Mouse (Mus musculus): Measurements from ENCODE around the gene Katnb1.

GRCm38 (mm10) chr8:95067582-95067981 lies 13.4 kb upstream of the Katnb1 start:
- 0 out of 2 replicates have a peak, but pooled peaks have one; percentile 18 for TF ChIP-seq CTCF (IDR thresholded peaks at IDR 0.05; ENCODE audit: control insufficient read depth, insufficient read depth, insufficient replicate concordance, low read depth, low read length)
- no peak for TF ChIP-seq POLR2A (IDR thresholded peaks at IDR 0.05; ENCODE audit: control insufficient read depth, low read depth, low read length)

Measured in testis, adult 2 months (tissue).